Mouse (Mus musculus) forebrain, embryonic 16.5 days (tissue): ENCODE data around the gene Fosb. TPM values are rescaled to one million over a fixed set of nuclear protein-coding genes. Genes with fewer than 3 reads are reported as not detected.

ENCODE experiments used
- ATAC-seq: fragments of 200-750 bp; cut with Nextera tagmentation; 2 replicates; pipeline ENCODE4 v1.8.0; 2017; ENCODE audit warnings: mild to moderate bottlenecking, moderate library complexity
- H3K27ac ChIP-seq: fragments of 300-500 bp; sonication (generic); 2 replicates; pipeline ENCODE4 v1.5.1; 2014; ENCODE audit warnings: low read length, control low read depth
- H3K27me3 ChIP-seq: fragments of 300-500 bp; sonication (generic); replicated peaks from 2 replicates; pipeline ENCODE4 v1.6.1; 2014; ENCODE audit warnings: low read length; ENCODE audit not compliant: control insufficient read depth, insufficient read depth
- H3K36me3 ChIP-seq: fragments of 300-500 bp; sonication (generic); 2 replicates; pipeline ENCODE4 v1.6.1; 2014; ENCODE audit not compliant: control insufficient read depth, insufficient read depth
- H3K4me1 ChIP-seq: fragments of 300-500 bp; sonication (generic); replicated peaks from 2 replicates; pipeline ENCODE4 v1.6.1; 2014; ENCODE audit warnings: low read length; ENCODE audit not compliant: control insufficient read depth, insufficient read depth
- H3K4me2 ChIP-seq: fragments of 300-500 bp; sonication (generic); 2 replicates; pipeline ENCODE4 v1.6.1; 2014; ENCODE audit warnings: mild to moderate bottlenecking, low read length, control low read depth
- H3K4me3 ChIP-seq: fragments of 300-500 bp; sonication (generic); replicated peaks from 2 replicates; pipeline ENCODE4 v1.5.1; 2014; ENCODE audit warnings: mild to moderate bottlenecking, low read length, control low read depth
- H3K9ac ChIP-seq: fragments of 300-500 bp; sonication (generic); replicated peaks from 2 replicates; pipeline ENCODE4 v1.6.1; 2014; ENCODE audit warnings: low read depth, low read length, control low read depth
- H3K9me3 ChIP-seq: fragments of 300-500 bp; sonication (generic); 2 replicates; pipeline ENCODE4 v1.6.1; 2016; ENCODE audit warnings: low read length; ENCODE audit not compliant: control insufficient read depth
- WGBS: fragments of 180-500 bp; shearing (Covaris S2); extraction: QIAGEN DNeasy Blood & Tissue Kit; methylation state at CpG from one replicate; pipeline ENCODE4 v1.1.7; 2014; 5-methylcytosine and 5-hydroxymethylcytosine counted together
- polyA plus RNA-seq: library from polyadenylated mRNA; unstranded; fragments of >200 nt; fragmentation: Nextera tagmentation; extraction: Ambion mirVana; gene quantifications from 2 replicates; pipeline ENCODE4 v1.2.1, GENCODE M21; 2015

Gene Fosb
- polyA plus RNA-seq, result 0.05 and 0.10 TPM in 2 replicates

- H3K9ac ChIP-seq, result peak within 1 kb of the TSS; percentile 43
- peaks cover 34% of the 10 kb centered on the region for H3K27me3 ChIP-seq
- no peak within 1 kb of the TSS for H3K27ac ChIP-seq
- peak within 1 kb of the TSS; percentile 71 for H3K4me3 ChIP-seq
- H3K4me2 ChIP-seq, result peak within 1 kb of the TSS; percentile 99
- peak; percentile 84 for ATAC-seq
- no peaks in the 10 kb centered on the region for H3K9me3 ChIP-seq
- no peaks in the 10 kb centered on the region for H3K36me3 ChIP-seq
- peaks cover 24% of the 10 kb centered on the region for H3K4me1 ChIP-seq
- WGBS, result under 1% methylated on average over 49 of the region's 49 CpGs
Measured at GRCm38 (mm10) chr7:19309884-19310641, at the start of gene Fosb. TSS of gene Fosb (minus strand) at chr7:19310051.

DNA sequence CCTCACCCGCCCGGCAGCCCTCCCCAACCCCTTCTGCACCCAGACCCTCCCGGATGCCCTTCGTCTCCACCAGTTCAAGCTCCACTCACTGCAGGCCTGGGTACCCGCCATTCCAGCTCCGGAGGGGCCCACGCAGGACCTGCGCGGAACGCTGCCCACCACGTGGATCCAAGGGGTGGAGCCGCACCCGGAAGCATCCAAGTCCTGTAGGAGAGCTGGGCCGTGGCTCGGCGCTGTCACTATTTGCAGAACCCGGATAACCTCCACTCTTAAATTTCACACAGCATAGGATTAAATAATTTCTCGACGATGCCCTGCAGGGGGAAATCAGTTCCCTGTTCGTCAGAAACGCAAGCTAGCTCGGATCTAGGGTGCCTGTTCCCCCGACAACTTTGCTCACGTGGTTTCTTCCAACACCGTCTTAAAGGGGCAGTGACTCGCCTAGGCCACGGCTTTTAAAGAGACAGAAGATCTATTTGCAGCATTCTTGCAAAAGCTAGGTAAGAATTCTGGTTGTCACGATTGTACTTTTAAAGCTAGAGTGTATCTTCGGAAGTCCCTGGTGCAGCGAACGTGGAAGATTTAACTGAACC is 49.5 kb upstream of the Fosb start, which contains the start of the genes Cd3eap and Ppp1r13l:
Gene Cd3eap, minus strand, starts transcription at position 185 of the 593 bp plus-strand sequence.
Gene Ppp1r13l, plus strand, starts transcription at position 451 of the 593 bp plus-strand sequence.
- Histone ChIP-seq H3K9me3 (no peaks in the 10 kb centered on the region), H3K4me3 (peak within 1 kb of the TSS; percentile 49), H3K9ac (peak within 1 kb of the TSS; percentile 52), H3K4me1 (peaks cover 29% of the 10 kb centered on the region), H3K27me3 (no peaks in the 10 kb centered on the region; the same call in 1 of the 2 replicates), H3K4me2 (peak within 1 kb of the TSS; percentile 96), H3K27ac (peak within 1 kb of the TSS; percentile 46), H3K36me3 (peaks cover 7% of the 10 kb centered on the region; the same call in 1 of the 2 replicates)
- peak; percentile 85 for ATAC-seq
- under 1% methylated on average over 31 of the region's 31 CpGs for WGBS

DNA sequence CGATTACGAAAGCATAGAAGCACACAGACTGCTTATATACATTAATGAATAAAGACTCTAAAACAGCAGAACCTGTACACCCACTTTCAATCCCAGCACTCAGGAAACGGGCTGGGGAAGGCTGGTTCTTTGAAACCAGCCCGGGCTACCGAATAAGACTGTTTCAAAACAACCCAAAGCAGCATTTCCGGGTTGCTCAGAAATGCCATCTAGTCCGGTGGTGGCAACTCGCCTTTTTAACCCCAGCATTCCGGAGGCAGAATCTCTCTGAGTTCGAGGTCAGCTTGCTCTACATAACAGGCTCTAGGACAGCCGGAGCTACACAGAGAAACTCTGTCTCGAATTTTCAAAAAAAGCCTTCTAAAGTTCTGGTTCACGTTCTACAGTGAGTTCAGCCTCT is 48.8 kb upstream of the Fosb start:
- WGBS, result 21% methylated on average over 13 of the region's 13 CpGs
- Histone ChIP-seq H3K9me3 (no peaks in the 10 kb centered on the region), H3K27me3 (no peaks in the 10 kb centered on the region; the same call in 1 of the 2 replicates), H3K4me3 (peak overlapping the region; percentile 49), H3K4me2 (peak overlapping the region; percentile 96), H3K36me3 (peaks cover 10% of the 10 kb centered on the region; the same call in 1 of the 2 replicates), H3K27ac (no peak overlapping the region), H3K9ac (peak overlapping the region; percentile 52), H3K4me1 (peaks cover 29% of the 10 kb centered on the region)
- ATAC-seq, result no peak

DNA sequence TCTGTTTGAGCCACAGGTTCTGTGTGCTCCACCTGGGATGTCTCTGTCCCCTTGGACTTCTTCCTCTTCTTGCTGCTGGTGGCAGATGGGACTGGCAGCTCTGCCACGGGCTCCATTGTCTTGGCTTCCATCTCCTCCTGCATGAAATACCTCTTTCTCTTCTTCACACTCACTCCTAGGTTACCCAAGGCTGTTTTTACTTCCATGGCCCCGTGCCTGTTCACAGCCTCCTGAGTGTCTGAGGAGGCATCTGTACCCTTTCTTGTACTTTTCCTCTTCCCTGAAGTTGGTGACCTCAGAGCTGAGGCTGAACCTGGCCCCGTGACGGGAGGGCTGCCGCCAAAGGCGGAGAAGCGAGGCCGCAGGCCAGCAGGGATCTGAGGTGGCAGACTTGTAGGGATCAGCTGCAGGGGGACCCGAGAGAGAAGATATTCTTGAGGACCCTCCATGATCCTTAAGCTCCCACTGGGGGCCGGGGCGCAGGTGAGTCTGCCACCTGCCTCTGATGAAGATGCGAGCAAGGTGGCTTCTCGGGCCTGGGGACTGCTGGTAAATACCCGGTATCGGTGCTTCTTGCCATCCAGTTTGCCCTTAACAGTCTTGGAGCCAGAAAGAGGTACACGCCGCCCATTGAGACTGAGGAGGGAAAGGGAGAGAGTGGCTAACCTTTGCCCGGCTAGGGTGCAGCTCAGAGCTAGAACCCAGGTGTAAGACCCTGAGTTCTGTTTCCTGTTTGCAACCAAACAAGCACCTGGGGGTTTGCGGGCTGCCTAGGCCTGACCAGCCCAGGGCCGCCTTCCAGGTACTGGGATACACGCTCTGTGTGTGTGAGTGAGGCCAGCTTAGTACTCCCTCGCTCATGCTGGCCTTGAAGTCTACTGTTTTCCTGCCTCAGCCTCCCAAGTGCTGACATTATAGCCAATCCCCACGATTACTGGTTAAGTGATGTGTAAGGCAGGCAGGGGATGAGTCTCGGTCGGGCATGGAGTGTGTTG is 47.8 kb upstream of the Fosb start:
- WGBS, result 90% methylated on average over 25 of the region's 25 CpGs
- H3K9ac ChIP-seq, result no peak overlapping the region
- no peak overlapping the region for H3K4me3 ChIP-seq

GRCm38 (mm10) chr7:19356311-19356710 is 46.5 kb upstream of the Fosb start:
- Histone ChIP-seq H3K4me1 (peaks cover 22% of the 10 kb centered on the region), H3K9me3 (no peaks in the 10 kb centered on the region), H3K27me3 (no peaks in the 10 kb centered on the region), H3K4me2 (no peak overlapping the region), H3K36me3 (peaks cover 16% of the 10 kb centered on the region; the same call in 1 of the 2 replicates), H3K9ac (no peak overlapping the region), H3K4me3 (no peak overlapping the region), H3K27ac (no peak overlapping the region)
- 81% methylated on average over 10 of the region's 10 CpGs for WGBS
- ATAC-seq, result no peak

More for the DNA sequence above, 47.8 kb upstream of the Fosb start:
- Histone ChIP-seq H3K27ac (no peak overlapping the region), H3K4me2 (no peak overlapping the region), H3K36me3 (peaks cover 12% of the 10 kb centered on the region; the same call in 1 of the 2 replicates), H3K4me1 (peaks cover 29% of the 10 kb centered on the region), H3K27me3 (no peaks in the 10 kb centered on the region; the same call in 1 of the 2 replicates), H3K9me3 (no peaks in the 10 kb centered on the region)
- ATAC-seq, result no peak

DNA sequence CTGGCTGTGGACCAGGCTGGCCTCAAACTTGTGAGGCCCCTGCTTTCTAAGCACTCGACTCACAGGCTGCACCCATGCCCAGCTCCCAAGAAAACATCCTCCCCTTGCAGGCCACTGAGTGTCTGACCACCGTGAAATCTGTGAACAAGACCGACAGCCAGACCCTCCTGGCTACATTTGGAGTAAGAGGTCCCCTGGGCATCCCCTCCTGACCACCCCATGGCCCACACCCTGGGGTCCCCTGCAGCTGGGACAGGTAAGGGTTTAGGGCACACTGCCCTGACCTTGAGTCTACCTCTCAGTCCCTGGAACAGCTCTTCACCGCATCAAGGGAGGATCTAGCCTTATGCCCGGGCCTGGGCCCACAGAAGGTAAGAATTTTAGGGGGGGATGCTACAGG is 45.1 kb upstream of the Fosb start:
- no peak overlapping the region for H3K27ac ChIP-seq
- no peaks in the 10 kb centered on the region for H3K27me3 ChIP-seq
- H3K36me3 ChIP-seq, result peaks cover 20% of the 10 kb centered on the region
- H3K4me2 ChIP-seq, result no peak overlapping the region
- 91% methylated on average over 5 of the region's 5 CpGs for WGBS
- H3K9me3 ChIP-seq, result no peaks in the 10 kb centered on the region
- H3K4me1 ChIP-seq, result peaks cover 11% of the 10 kb centered on the region
- H3K9ac ChIP-seq, result no peak overlapping the region
- H3K4me3 ChIP-seq, result no peak overlapping the region
- no peak for ATAC-seq

DNA sequence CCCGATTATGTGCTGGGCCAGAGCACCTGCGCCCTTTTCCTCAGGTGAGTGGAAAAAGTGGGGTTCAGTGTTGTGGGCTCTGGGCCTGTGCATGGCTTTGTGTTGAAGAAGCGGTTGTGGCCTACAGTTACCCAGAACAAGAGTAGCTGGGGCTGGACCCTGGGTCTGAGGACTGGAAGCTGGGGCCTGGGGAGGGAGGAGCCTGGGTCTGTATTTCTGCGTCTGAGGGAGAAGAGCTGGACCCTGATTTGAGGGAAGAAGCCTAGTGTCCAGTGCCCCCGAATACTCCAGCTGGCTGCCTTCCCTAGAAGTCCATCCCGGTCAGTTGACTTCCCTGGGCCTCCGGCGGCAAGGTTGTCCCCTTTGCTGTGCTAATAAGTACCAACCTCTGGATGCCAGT is 40.4 kb upstream of the Fosb start:
- H3K9ac ChIP-seq, result no peak overlapping the region
- H3K27me3 ChIP-seq, result no peaks in the 10 kb centered on the region
- ATAC-seq, result no peak
- peaks cover 19% of the 10 kb centered on the region for H3K36me3 ChIP-seq
- no peak overlapping the region for H3K4me3 ChIP-seq
- H3K27ac ChIP-seq, result no peak overlapping the region
- H3K9me3 ChIP-seq, result no peaks in the 10 kb centered on the region
- peaks cover 9% of the 10 kb centered on the region for H3K4me1 ChIP-seq
- 95% methylated on average over 8 of the region's 8 CpGs for WGBS
- H3K4me2 ChIP-seq, result no peak overlapping the region

DNA sequence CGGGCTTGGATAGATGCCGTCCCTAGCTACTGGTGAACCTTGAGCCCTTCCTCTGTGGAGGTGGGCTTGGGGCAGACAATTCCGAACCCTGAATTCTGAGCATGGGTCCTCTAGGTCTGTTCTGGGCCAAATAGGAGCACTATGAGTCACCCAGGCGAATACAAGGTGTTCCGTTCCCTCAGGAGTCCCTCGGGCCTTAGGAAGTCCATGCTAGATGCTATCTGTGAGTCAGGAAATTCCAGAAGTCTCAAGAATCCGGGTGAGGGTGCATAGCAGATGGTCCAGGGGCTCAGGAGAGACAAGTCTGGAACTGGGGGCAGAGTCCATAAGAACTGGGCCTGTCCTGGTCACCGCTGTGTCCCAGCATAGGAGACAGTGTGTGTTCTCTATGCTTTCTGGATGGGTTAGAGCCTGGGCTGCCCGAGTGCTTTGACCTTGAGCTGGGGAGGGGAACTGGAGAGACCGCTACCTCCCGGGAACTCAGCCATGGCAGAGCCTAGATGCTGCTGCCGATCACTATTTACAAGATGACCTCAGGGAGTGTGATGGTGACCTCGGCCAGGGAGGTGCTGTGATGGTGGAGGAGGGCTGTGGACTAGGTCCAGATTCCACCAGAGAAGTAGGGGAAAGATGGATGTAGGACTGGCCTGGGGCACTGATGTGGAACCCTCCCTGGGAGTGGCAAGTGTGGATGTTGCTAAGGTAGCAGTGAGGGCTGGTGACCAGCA is 39.5 kb upstream of the Fosb start:
- no peak for ATAC-seq
- peaks cover 19% of the 10 kb centered on the region for H3K36me3 ChIP-seq
- WGBS, result 90% methylated on average over 13 of the region's 13 CpGs

More for the DNA sequence above, 39.5 kb upstream of the Fosb start:
- Histone ChIP-seq H3K27ac (no peak overlapping the region), H3K4me1 (peaks cover 14% of the 10 kb centered on the region), H3K4me2 (no peak overlapping the region), H3K9ac (no peak overlapping the region), H3K27me3 (no peaks in the 10 kb centered on the region), H3K9me3 (no peaks in the 10 kb centered on the region), H3K4me3 (no peak overlapping the region)
